Mouse (Mus musculus) cerebellum, postnatal 36 days (tissue): ENCODE measurements around the gene Adamts14.
A peak's percentile ranks its signal among the peaks of the same experiment; 100 is the strongest.

ENCODE experiments used
- DNase-seq, 2 experiments: peaks; one replicate each; pipeline ENCODE4 v3.0.0; 2021 to 2022; ENCODE audit warnings: mixed read lengths in 2 of 2

The Adamts14 gene

GRCm38 (mm10) chr10:61273081-61273843 lies at the start of gene Adamts14:
Gene Adamts14, minus strand, starts transcription at chr10:61273438.
- peak in 1 of 2 experiments; percentile 22 for DNase-seq

GRCm38 (mm10) chr10:61318527-61318926 lies 45.3 kb upstream of the Adamts14 start:
- DNase-seq: no peak

- no peak for DNase-seq
Measured at GRCm38 (mm10) chr10:61315324-61315880, 42.2 kb upstream of the Adamts14 start.

- DNase-seq: no peak
Measured at GRCm38 (mm10) chr10:61313750-61314149, 40.5 kb upstream of the Adamts14 start.

GRCm38 (mm10) chr10:61312754-61313153 lies 39.5 kb upstream of the Adamts14 start:
- DNase-seq: no peak

GRCm38 (mm10) chr10:61312159-61312558 lies 38.9 kb upstream of the Adamts14 start:
- DNase-seq: no peak

- no peak for DNase-seq
Measured at GRCm38 (mm10) chr10:61308706-61309320, 35.6 kb upstream of the Adamts14 start.

- DNase-seq: no peak
Measured at GRCm38 (mm10) chr10:61305928-61306590, 32.8 kb upstream of the Adamts14 start.

GRCm38 (mm10) chr10:61304046-61304445 lies 30.8 kb upstream of the Adamts14 start:
- peak; percentile 31 to 44 for DNase-seq

- no peak for DNase-seq
Measured at GRCm38 (mm10) chr10:61300996-61301395, 27.8 kb upstream of the Adamts14 start.

GRCm38 (mm10) chr10:61297477-61297876 lies 24.2 kb upstream of the Adamts14 start, which contains the start of gene Prf1:
Gene Prf1, plus strand, starts transcription at chr10:61297833.
- DNase-seq: no peak

- DNase-seq: no peak
Measured at GRCm38 (mm10) chr10:61296713-61297445, 23.6 kb upstream of the Adamts14 start.

- no peak for DNase-seq
Measured at GRCm38 (mm10) chr10:61294242-61294641, 21.0 kb upstream of the Adamts14 start.

- no peak for DNase-seq
Measured at GRCm38 (mm10) chr10:61290479-61290878, 17.2 kb upstream of the Adamts14 start.

- DNase-seq: no peak
Measured at GRCm38 (mm10) chr10:61290016-61290415, 16.8 kb upstream of the Adamts14 start.

- DNase-seq: no peak
Measured at GRCm38 (mm10) chr10:61286246-61286645, 13.0 kb upstream of the Adamts14 start.

- DNase-seq: peak; percentile 28 to 31
Measured at GRCm38 (mm10) chr10:61285271-61285670, 12.0 kb upstream of the Adamts14 start.

GRCm38 (mm10) chr10:61284309-61284708 lies 11.1 kb upstream of the Adamts14 start:
- no peak for DNase-seq

- no peak for DNase-seq
Measured at GRCm38 (mm10) chr10:61281115-61281514, 7.9 kb upstream of the Adamts14 start.

- no peak for DNase-seq
Measured at GRCm38 (mm10) chr10:61277918-61278674, 4.9 kb upstream of the Adamts14 start.

- DNase-seq: no peak
Measured at GRCm38 (mm10) chr10:61277051-61277450, 3.8 kb upstream of the Adamts14 start.

- peak; percentile 30 to 42 for DNase-seq
Measured at GRCm38 (mm10) chr10:61275669-61276110, 2.5 kb upstream of the Adamts14 start.
